Mouse (Mus musculus): Measurements from ENCODE around the gene Fbxw14. TPM values are rescaled to one million over a fixed set of nuclear protein-coding genes. Genes with fewer than 3 reads are reported as not detected.
"Not testable (repeated sequence)": the region's sequence is repeated elsewhere in the genome, so short reads cannot be mapped to it uniquely, and the experiment has no call there.

Fbxw14 gene
- total RNA-seq (2021) = not detected

DNA sequence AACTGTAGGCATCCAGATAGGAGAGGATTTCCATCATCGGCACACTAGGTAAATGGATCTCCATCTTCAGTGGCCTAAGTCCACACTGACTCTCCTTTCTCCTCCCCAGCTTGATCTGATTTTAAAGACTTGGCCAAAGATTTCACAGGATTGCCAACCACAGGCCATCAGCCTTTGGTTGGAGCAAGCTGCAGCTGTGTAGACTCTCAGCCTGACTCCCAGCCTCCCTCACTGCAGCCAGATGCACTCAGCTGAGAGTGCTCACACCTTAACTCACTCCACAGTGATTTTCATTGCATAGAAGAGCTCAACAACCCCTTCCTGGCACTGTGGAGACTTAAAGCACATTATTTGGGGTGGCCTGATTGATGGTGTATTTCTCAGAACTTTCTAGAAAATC is at the start of gene Fbxw14:
Gene Fbxw14 (minus strand): TSS at position 101 of the 400 bp plus-strand sequence.
- DNase-seq; intact Hi-C loops (cut with DNase I): not testable (repeated sequence)

DNA sequence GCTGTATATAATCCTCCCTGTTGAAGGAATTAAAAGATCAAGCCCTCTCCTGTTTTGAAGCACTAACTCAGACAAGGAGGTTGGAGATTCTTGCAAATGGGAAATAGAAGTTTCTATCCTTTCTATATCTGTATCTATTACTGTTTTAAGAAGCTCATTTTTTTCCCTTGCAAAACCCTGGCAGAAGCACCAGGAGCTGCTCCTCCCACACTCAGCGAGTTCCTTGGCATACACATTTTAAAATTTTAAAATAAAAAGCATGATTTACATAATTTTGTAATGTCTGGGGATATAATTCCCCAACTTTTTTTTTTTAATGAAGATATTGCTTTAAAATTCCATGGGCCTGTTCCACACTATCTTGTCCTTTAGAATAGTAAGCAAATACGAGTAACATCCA is 24.4 kb downstream of the Fbxw14 start:
- DNase-seq = no peak
- intact Hi-C loops (cut with DNase I) = no loop called here

DNA sequence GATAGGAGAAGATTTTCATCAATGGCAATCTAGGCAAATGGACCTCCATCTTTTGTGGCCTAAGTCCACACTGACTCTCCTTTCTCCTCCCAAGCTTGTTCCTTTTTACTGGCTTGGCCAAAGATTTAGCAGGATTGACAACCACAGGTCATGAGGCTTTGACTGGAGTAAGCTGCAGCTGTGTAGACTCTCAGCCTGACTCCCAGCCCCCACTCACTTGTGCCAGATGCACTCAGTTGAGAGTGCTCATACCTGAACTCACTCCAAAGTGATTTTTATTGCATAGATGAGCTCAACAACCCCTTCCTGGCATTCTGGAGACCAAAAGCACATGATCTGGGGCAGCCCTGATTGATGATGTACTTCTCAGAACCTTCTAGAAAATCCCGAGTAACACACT is 52.8 kb downstream of the Fbxw14 start, which contains the start of gene Fbxw20:
Gene Fbxw20 (minus strand): TSS at position 101 of the 400 bp plus-strand sequence.
- intact Hi-C loops (cut with DNase I) = no loop called here

More for the DNA sequence above, 52.8 kb downstream of the Fbxw14 start, which contains the start of gene Fbxw20:
- no peak for DNase-seq

Other genes with a start within 250 kb of the Fbxw14 start
- gene Shisa5, start 249.1 kb downstream of the Fbxw14 start, total RNA-seq (2021) = 10 to 100 TPM; 51.6 to 53.2 TPM
- 10 to 100 TPM in 1 of 2 experiments, 1 to 10 TPM in 1; 9.8 to 12.2 TPM for gene Trex1, start 227.9 kb downstream of the Fbxw14 start, total RNA-seq (2021)
- gene Atrip, start 213.6 kb downstream of the Fbxw14 start, total RNA-seq (2021) = 10 to 100 TPM in 1 of 2 experiments, 1 to 10 TPM in 1; 9.2 to 10.4 TPM
- gene Ccdc51, start 205.2 kb downstream of the Fbxw14 start, total RNA-seq (2021) = 10 to 100 TPM; 10.3 to 12.4 TPM
- 100 to 1,000 TPM; 272 to 274 TPM for gene Tma7, start 205.1 kb downstream of the Fbxw14 start, total RNA-seq (2021)
- 10 to 100 TPM; 23.8 to 28.3 TPM for gene Plxnb1, start 192.3 kb downstream of the Fbxw14 start, total RNA-seq (2021)
- not detected for gene Fbxw21, start 125.6 kb downstream of the Fbxw14 start, total RNA-seq (2021)
- gene Fbxw13, start 91.7 kb downstream of the Fbxw14 start, total RNA-seq (2021) = not detected
- not detected for gene Fbxw20, start 52.9 kb downstream of the Fbxw14 start, total RNA-seq (2021)
- gene Fbxw28, start 52.0 kb upstream of the Fbxw14 start, total RNA-seq (2021) = not detected
- gene Fbxw22, start 116.6 kb upstream of the Fbxw14 start, total RNA-seq (2021) = not detected
- gene Fbxw16, start 161.5 kb upstream of the Fbxw14 start, total RNA-seq (2021) = not detected
- gene Fbxw19, start 208.2 kb upstream of the Fbxw14 start, total RNA-seq (2021) = not detected